Mouse (Mus musculus): Measurements from ENCODE around the gene Aqp9. TPM values are rescaled to one million over a fixed set of nuclear protein-coding genes. Genes with fewer than 3 reads are reported as not detected.

Gene Aqp9
- total RNA-seq, 2 experiments from 2014 or later, result 0.73 to 0.84 TPM

DNA sequence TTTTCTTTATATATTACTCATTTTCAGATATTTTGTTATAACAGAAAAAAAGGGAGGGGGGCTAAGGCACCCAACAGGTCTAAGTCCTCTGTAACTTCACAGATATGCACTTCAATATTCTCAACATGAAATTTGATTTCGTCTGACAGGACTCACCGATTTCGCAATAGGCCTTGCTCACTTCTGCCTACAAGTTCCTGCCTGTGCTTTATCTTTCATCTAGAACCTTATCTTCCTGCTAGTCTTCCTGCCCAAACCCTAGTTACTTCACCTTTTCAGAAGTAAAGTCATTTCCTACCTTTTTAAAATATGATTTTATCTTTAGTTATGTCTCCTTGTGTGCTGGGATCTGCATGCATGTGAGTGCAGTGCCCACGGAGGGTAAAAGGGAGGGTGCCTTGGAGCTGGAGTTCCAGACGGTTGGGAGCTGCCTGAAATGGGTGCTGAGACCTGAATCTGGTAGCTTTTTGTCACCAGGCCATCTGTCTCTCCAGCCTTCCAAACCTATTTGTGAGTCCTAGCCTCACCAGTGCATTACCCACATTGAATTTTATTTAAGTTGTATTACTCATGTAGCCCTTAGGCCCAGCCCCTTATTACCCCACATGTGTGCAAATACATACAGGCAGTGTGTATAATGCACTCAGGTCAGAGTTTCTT is 6.0 kb upstream of the Aqp9 start:
- no peak for DNase-seq
- intact Hi-C loops (cut with DNase I), result no loop called here

DNA sequence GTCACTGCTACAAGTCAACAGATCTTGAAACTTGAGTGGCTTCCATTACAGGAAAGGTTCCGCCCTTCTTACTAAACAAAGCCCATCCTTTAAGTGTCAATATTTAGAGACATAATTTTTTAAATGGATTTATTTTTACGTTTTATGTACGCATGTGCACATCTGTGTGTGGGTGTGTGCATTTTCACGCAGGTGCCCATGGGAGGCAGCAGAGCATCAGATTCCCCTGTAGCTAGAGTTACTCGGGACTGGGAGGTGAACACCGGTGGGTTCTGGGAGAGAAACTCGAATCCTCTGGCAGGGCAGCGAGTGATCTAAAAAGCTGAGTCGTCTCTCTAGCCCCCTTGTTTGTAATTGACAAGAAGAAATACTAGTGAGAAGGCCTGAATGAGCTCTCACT is 5.1 kb upstream of the Aqp9 start:
- intact Hi-C loops (cut with DNase I), result no loop called here
- DNase-seq, result no peak

DNA sequence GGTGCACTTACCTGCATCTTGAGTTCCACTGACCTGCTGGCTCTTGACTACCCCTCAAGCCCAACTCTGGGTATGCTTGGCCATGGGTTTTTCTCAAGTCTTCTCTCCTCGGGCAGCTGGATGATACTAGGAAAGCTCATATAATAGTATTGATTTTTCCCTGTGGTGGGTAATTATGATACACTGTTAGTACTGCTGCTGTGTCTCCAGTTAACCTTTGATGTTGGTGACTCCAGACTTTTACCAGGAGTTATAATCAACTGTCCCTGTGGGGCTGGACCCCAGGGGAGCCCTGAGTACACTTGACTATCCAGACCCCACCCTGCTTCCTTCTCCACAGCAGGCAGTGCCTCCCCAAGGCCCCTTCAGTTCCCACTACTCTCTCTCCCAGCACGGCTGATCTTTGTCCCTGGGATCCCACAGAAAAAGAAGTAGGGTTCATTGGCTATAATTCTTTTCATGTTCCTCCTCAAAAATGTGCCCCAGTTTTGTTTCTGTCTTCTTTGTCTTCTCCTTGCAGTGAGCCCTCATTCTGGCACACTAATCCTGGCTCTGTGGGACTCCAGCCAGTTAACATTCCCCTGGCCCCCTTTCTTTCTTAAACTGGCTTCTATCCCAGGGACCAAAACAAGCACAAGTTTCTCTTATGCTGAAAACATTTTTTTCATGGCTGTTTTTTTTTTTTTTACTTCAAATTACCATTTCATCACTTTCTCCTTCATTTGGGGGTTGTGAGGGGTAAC is 838 bp downstream of the Aqp9 start:
- intact Hi-C loops (cut with DNase I), result no loop called here
- DNase-seq, result peak in 1 of 2 experiments; percentile 19

DNA sequence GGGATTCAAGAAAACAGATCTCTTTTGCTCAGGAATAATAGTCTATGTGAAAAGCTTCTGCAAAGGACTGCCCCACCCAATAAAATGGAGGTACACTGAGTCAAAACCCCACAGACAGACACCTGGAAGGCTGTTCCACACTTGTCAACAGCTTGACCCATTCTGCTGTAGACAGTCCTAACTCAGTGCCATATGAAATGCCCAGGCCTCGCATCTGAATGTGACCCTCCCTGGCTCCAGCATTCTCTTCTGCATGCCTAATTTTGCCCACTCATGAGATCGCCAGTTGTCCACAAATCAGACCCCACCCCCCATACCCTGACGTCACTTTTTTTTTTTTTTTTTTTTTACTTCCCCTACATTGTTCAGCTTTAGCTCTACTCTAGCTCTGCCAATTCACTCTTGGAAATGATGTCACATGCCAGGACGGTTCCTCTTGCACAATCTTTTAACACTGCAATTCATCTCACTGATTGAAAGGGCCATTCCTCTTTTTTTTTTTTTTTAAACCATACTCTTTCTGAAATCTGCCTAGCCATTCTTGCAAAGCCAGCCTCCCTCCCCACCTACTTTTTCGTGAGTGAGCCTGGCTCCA is 1.5 kb downstream of the Aqp9 start:
- intact Hi-C loops (cut with DNase I), result no loop called here
- no peak for DNase-seq

DNA sequence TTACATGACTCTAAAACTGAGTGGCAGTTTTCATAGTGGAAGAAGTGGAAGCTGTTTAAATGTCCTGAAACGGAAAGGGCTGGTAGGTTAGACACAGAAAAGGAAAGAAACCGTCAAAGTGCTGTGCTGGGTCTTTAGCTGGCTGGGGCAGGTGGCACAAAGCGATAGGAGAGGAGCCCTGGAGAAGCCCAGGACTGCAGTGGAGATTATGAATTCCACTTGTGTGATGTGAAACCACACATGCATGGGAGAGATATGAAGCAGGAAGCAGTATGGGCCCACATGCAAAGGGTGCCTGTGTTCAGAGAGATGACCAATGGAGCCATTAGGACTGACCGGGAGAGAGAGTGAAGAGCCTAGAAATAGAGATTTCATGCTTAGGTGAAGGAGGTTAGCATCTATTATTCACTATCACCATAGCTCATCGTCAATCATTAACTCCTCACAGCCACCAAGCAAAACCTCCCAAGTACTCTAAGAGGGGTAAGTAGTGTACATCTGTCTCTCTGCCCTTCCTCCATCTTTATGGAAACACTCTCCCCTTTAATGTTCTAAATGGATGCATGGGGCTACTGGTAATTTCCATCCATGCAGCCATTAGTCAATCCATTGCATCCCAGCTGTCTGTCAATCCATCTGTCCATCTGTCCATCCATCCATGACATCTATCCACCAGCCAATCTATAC is 2.3 kb downstream of the Aqp9 start:
- intact Hi-C loops (cut with DNase I), result no loop called here
- no peak for DNase-seq

DNA sequence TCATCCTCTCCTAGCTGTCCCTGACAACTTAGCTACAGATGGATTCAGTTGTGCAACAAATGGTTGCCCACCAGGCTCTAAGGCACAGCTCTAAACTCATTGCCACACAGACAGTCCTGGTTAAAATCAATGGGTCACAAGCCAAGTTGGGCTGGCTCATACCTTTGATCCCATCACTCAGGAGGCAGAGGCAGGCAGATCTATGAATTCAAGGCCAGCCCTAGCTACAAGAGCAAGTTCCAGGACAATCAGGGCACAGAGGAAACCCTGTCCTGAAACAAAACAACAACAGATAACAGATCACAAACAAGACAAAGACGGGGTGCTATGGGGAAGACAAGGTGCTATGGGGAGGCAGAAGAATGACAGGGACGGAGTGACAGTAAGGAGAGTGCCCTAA is 3.0 kb downstream of the Aqp9 start:
- no peak for DNase-seq
- intact Hi-C loops (cut with DNase I), result no loop called here

DNA sequence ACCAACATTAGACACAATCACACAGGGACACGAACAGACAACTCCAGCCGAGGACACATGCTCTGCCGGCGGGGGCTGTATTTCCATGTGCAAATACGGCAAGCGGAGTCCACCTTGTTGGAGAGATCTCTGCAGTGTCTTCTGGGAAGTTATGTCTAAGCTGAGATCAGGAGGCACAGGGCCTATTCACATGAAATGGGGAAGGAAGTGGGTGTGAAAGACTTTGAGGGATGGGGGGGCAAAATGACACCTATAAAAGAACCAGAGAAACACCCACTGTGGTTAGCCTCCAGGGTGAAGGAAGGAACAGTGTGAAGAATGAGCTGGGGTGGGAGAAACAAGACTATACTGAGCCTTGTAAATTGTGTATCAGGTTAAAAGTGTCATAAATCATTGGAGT is 3.4 kb downstream of the Aqp9 start:
- no peak for DNase-seq
- intact Hi-C loops (cut with DNase I), result no loop called here

DNA sequence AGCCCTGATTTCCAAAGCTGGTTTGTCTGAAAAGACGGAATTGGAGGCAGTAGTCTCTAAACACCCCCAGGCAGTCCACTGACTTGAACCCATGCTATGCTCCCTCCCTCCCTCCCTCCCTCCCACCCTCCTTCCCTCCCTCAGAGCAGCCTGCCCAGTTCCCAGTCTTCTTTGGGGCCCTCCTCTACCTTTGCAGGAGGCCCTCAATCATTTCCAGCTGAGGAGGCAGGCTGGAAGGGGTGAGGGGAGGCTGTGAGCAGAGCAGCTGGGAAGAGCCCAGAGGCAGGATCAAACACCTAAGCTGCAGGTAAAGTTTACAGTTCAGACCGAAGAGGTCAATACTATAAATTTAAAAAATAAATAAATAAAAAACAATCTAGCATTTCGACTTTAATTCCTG is 4.1 kb downstream of the Aqp9 start:
- DNase-seq, result no peak

DNA sequence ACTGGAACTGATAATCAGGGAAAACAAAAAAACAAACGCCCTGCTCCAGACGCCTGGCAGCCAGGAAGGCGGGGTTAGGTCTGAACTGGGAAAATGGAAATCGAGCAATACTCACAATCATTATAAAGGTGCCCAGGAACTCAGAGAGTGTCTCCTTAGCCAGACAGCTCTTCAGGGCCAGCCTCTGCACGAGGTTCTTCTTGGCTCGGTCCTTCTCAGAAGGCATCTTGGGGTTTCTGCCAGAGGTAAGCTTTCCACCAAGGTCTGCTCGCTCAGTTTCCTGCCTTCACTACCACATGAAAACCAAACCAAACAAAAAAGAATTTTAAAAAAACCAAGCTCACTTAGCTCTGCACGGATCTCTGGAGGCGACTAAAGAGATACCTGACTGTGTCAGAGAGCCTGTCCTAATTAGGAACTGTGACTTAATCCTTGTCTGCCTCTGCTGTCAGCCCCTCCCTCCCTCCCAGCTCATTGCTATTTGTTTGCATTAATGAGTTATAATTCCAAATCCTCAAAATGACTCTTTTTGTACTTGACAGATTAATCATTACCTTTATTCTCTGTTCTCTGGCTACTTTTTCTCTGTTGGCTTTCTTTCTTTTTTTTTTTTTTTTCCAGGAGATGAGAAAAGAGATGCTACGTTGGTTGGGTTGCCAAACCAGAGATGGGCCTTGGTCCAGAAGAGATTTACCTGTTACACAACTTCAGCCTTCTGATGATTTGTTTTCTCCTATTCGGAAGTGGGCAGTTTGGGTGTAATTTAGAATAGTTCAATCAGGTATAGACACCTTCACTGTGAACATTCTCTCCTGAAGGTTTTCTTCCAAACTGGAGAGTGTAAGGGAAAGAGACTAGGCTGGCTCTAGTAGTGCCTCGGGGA is 5.4 kb downstream of the Aqp9 start:
- DNase-seq, result no peak
- intact Hi-C loops (cut with DNase I), result no loop called here

More for the DNA sequence above, 4.1 kb downstream of the Aqp9 start:
- intact Hi-C loops (cut with DNase I), result no loop called here

DNA sequence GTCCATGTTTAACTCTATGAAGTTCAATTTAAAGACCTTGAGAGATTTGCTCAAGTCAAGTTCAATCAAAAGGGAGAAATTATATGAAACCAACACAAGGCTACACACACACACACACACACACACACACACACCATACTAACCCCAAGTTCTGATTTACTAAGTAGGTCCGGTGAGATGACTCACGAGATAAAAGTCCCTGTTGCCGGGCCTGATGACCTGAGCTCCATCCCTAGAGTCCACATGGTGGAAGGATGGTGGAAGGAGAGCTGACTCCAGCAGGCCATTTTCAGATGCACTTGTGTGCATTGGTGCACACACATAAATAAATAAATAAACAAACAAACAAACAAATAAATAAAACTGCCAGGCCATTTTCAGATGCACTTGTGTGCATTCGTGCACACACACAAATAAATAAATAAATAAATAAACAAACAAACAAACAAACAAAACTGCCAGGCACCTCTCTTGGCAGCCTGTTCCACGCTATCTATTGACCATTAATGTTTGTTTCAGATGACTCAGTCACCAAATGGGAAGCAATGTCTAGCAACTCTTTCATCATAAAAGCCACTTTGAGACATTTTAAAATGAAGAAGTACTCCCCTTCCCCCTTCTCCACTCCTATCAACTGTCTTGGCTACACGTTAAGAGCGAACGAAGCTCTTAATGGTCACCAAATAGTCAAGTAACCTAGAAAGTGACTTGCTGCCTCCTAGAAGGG is 6.2 kb downstream of the Aqp9 start:
- no peak for DNase-seq
- intact Hi-C loops (cut with DNase I), result no loop called here

DNA sequence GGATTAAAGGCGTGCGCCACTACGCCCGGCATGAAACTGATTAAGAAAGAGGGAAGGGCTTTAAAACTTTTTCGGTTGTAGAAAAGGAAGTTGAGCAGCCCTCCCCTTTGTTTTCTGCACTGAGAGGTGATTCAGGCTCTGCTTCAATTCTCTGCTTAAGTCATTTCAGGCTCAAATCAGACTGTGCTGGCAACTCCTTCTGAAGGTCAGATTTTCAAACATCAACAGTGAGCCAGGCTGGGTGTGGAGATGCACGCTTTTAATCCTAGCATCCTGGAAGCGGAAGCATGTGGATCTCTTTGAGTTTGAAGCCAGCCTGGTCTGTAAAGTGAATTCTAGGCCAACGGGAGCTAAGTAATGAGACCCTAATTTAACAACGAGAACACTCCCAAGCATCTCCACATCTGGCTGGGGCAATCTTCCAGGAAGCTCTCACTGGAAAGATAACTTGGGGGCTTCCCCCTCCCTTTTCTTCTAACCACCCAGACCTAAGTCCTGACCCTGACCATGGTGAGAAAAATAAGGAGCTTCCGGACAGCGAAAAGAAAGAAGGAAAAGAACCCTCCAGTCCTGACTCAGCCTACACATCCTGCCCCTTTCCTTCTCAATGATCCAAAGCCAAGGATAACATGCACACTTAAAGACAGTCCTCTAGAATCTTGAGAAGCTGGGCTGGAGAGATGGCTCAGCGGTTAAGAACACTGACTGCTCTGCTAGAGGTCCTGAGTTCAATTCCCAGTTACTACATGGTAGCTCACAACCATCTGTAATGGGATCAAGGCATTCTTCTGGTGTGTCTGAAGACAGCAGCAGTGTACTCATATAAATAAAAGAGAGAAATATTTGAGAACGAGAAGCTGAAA is 7.4 kb downstream of the Aqp9 start:
- intact Hi-C loops (cut with DNase I), result no loop called here
- DNase-seq, result no peak

DNA sequence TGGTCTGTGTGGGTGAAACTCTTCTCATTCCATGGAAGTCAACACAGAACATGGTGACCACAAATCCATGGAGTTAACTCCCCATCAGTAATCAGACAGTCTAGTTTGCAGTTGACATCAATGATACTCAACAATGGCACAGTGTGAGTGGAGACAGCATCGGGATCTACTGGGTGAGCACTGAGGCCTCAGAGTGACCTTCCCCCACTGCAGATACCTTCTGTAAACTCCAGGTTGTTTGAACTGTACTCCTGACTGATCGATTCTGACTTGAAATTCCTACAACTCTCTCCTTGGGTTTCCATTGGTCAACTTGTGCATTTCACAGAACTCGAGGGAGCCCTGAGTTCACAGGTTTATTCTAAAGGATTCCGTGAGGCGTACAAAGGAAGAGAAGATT is 8.8 kb downstream of the Aqp9 start:
- intact Hi-C loops (cut with DNase I), result no loop called here
- DNase-seq, result no peak

DNA sequence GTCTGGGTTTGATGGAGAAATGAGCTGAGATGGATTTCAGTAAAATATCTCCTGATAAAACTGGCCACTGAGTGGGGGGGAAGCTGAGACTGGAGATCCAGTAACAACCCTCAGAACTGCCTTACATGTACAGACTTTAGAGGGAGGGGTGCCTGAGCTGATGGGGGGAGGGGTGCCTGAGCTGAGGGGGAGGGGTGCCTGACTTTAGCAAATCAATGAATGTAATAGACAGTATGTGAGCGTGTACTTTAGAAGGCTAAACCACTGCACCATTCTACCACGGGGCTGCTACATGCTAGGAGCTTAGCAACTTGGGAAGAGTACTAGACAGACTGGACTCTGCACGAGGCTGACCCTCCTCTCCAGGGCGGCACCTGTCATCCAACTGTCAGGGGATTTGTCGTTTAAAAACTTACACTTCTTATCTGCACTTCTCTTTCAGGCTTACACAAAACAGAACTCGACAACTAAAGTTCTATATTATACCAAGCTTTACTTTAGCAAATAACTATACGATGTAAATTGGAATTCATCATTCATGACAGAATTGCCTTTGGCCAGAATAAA is 9.3 kb downstream of the Aqp9 start:
- DNase-seq, result no peak

DNA sequence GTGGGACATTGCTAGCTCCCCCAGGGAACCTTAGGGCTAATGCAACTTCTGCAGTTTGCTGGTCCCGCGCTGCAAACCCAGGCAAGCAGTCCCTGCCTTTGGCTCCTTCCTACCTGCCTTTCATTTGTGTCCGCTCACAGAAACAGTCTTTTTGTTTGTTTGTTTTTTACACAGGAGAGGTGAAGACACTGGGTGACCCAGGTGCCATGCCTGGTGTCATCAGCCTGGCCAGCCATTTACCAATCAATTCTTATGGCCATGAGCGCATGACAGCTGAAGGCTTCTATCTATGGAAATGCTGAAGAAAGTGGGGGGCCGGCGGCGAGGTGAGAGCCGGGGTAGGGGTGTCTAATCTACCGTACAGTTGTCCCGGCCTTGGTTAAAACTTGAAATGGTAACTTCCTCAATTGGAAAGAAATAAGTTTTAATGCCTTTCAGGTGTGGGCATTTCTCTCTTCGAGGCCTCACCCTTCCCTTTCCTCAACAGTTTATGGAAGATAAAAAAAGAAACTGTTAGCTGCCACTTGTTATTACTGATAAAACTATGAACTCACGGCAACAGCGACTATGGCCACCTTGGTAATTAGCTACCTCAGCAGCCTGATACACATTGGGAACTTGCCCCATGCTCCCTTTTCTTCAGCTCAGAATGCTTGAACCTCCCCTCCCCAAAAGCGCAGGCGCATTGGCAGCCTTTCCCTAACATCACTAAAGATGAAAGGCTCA is 10.4 kb downstream of the Aqp9 start:
- intact Hi-C loops (cut with DNase I), result no loop called here
- no peak for DNase-seq

More for the DNA sequence above, 9.3 kb downstream of the Aqp9 start:
- intact Hi-C loops (cut with DNase I), result no loop called here

DNA sequence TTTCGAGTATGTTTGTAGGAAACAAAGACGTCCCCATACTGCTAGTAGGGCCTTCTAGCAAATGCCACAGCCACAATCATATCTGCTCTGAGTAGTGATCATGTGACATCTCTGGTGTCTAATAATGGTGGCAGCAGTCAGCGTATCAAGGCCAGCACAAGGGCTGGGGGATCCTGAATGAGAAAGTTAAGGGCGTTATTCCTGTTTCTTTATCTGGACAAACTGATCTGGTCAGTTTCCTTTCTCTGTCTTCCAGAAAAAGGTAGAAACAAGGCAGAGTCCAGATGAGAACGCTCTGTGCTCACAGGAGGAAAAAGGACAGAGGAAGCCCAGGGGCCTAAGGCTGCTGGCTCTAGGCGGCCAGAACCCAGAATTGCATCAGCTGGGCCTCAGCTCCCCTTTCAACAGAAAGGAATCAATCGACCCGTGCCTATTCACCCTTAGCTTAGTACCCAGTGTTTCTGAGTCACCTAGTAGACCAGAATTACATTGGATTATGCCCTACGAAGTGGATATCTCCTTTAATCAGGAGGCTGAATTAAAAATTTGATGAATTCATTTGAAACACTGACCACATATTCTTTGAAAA is 11.9 kb downstream of the Aqp9 start:
- intact Hi-C loops (cut with DNase I), result no loop called here
- no peak for DNase-seq

DNA sequence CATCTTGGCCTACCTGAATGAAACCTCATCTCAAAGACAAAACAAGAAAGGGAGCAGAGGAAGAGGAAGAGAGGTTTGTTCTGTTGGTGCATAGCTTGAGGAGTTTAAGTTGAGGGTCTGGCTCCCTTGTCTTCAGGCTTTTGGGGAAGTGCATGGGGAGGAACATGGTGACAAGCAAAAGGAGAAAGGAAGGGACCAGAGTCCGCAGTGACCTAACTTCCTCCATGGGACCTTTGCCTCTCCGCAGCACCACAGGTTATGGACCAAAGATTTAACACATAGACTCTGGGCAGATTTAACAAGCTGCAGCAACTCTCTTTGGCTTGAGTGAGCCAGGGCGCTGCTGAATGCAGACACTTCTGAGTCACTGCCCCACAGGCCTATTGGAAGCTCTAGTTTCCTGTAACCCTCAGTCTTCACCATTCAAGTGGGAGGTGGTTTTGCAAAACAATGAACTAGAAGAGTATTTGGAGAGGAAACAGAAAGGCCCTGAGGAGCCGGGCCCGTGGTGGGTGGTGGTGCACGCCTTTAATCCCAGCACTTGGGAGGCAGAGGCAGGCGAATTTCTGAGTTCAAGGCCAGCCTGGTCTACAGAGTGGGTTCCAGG is 13.0 kb downstream of the Aqp9 start:
- intact Hi-C loops (cut with DNase I), result no loop called here
- DNase-seq, result no peak

DNA sequence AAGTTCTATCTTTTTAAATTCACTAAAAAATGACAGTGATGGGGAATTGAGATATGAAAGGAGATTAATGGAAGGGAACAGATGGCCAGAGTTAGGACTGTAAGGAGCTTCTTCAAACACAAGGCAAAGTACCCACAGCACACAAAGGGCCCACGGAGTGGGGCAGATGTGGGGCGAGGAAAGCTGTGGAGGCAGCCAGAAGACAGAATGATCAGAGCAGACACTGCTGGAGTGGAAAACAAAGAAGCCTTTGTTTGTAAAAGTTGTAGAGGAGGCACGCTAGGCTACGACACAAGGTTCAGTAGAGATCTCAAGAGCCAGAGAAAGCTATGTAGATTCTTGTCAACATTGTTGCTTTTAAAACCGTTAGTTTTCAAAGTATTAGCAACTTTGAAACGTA is 17.1 kb downstream of the Aqp9 start:
- intact Hi-C loops (cut with DNase I), result no loop called here
- no peak for DNase-seq

Measured in heart, postnatal 14 days (tissue).